Mouse (Mus musculus) lung, postnatal 36 days (tissue): ENCODE measurements around the gene Hnrnpu.
A peak's percentile ranks its signal among the peaks of the same experiment; 100 is the strongest.

Experiments used
- DNase-seq: peaks from one replicate; pipeline ENCODE4 v3.0.0; 2022; ENCODE audit warnings: mixed read lengths

Hnrnpu gene

GRCm38 (mm10) chr1:178338318-178338641, 683 bp upstream of the Hnrnpu start:
- DNase-seq = peak; percentile 45

- peak; percentile 34 for DNase-seq
Measured at GRCm38 (mm10) chr1:178336777-178337481, 668 bp downstream of the Hnrnpu start.

GRCm38 (mm10) chr1:178336289-178336775, 1.3 kb downstream of the Hnrnpu start:
- DNase-seq = peak; percentile 97

GRCm38 (mm10) chr1:178335860-178336261, 1.7 kb downstream of the Hnrnpu start:
- DNase-seq = peak; percentile 34

GRCm38 (mm10) chr1:178329946-178330345, 7.7 kb downstream of the Hnrnpu start:
- DNase-seq = no peak

GRCm38 (mm10) chr1:178329017-178329416, 8.6 kb downstream of the Hnrnpu start:
- DNase-seq = no peak

GRCm38 (mm10) chr1:178326950-178327349, 10.6 kb downstream of the Hnrnpu start:
- DNase-seq = no peak

- no peak for DNase-seq
Measured at GRCm38 (mm10) chr1:178326357-178326756, 11.2 kb downstream of the Hnrnpu start.

- no peak for DNase-seq
Measured at GRCm38 (mm10) chr1:178324568-178324967, 13.0 kb downstream of the Hnrnpu start.

- no peak for DNase-seq
Measured at GRCm38 (mm10) chr1:178323235-178323634, 14.4 kb downstream of the Hnrnpu start.

- DNase-seq = no peak
Measured at GRCm38 (mm10) chr1:178321730-178322357, 15.8 kb downstream of the Hnrnpu start.

- no peak for DNase-seq
Measured at GRCm38 (mm10) chr1:178320723-178321590, 16.6 kb downstream of the Hnrnpu start.

GRCm38 (mm10) chr1:178320038-178320722, 17.4 kb downstream of the Hnrnpu start:
- DNase-seq = no peak

GRCm38 (mm10) chr1:178319295-178320037, 18.1 kb downstream of the Hnrnpu start:
- DNase-seq = peak; percentile 54

GRCm38 (mm10) chr1:178318389-178319184, 19.0 kb downstream of the Hnrnpu start, which contains the start of gene Cox20:
TSS of gene Cox20 (plus strand) at chr1:178319130.
- DNase-seq = peak; percentile 97

GRCm38 (mm10) chr1:178318002-178318388, 19.6 kb downstream of the Hnrnpu start:
- peak; percentile 95 for DNase-seq

GRCm38 (mm10) chr1:178317275-178318001, 20.2 kb downstream of the Hnrnpu start:
- DNase-seq = no peak

GRCm38 (mm10) chr1:178314236-178314635, 23.4 kb downstream of the Hnrnpu start:
- DNase-seq = no peak

- DNase-seq = no peak
Measured at GRCm38 (mm10) chr1:178313039-178313597, 24.5 kb downstream of the Hnrnpu start.

- peak; percentile 27 for DNase-seq
Measured at GRCm38 (mm10) chr1:178310128-178310527, 27.5 kb downstream of the Hnrnpu start.
